Mouse (Mus musculus) kidney, adult 10 weeks (tissue): ENCODE data around the gene Nr1h5. TPM values are rescaled to one million over a fixed set of nuclear protein-coding genes. Genes with fewer than 3 reads are reported as not detected.

Experiments used
- polyA plus RNA-seq: library from polyadenylated mRNA; stranded (reverse); fragments of 350-450 nt; fragmentation: Illumina TruSeq; extraction: RNeasy Lipid Tissue Mini Kit (QIAGEN cat#74804); gene quantifications from one replicate; pipeline ENCODE4 v1.2.3, GENCODE M21; 2014; ENCODE audit warnings: low read depth, low replicate concordance

The Nr1h5 gene
- polyA plus RNA-seq = not detected

DNA sequence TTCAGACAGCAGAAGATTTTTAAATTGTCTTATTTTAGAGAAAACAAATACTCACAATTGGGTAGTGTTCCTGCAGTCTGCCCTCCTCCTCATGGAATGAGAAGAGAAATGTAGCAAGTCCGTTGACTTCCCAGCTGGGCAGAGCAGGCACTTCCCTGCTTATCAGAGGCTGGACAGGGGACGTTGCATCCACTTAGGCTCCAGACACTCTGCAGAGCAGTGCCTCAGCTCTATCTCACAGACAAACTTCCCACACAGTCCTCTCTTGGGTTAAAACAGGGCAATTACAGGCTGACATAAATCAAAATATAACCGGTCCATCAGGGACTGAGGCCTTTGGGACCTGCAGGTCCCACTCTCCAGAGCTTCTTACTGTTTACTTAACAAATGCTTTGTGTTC lies at the start of gene Nr1h5:
Gene Nr1h5 (minus strand): TSS at position 101 of the 400 bp plus-strand sequence.

GRCm38 (mm10) chr3:102995605-102996321 lies 31.8 kb upstream of the Nr1h5 start, which contains the start of gene Sike1:
Sike1 (plus strand) TSS chr3:102995708.

GRCm38 (mm10) chr3:102935451-102936354 lies 28.2 kb downstream of the Nr1h5 start, which contains the start of gene Sycp1:
Sycp1 (minus strand) TSS chr3:102936100.

Other genes starting within 250 kb of the Nr1h5 start
- 10.5 TPM for gene Tspan2, start 229.6 kb downstream of the Nr1h5 start, polyA plus RNA-seq
- gene Tshb, start 181.4 kb downstream of the Nr1h5 start, polyA plus RNA-seq = not detected
- not detected for gene Sycp1, start 28.0 kb downstream of the Nr1h5 start, polyA plus RNA-seq
- 36.9 TPM for gene Sike1, start 31.6 kb upstream of the Nr1h5 start, polyA plus RNA-seq
- 468 TPM for gene Csde1, start 56.3 kb upstream of the Nr1h5 start, polyA plus RNA-seq
- gene Nras, start 94.2 kb upstream of the Nr1h5 start, polyA plus RNA-seq = 34.4 TPM
- gene Ampd1, start 109.9 kb upstream of the Nr1h5 start, polyA plus RNA-seq = not detected
- gene Dennd2c, start 138.5 kb upstream of the Nr1h5 start, polyA plus RNA-seq = 2.0 TPM
- gene Bcas2, start 207.5 kb upstream of the Nr1h5 start, polyA plus RNA-seq = 113 TPM